Mouse (Mus musculus): Measurements from ENCODE around the gene Arih2. TPM values are rescaled to one million over a fixed set of nuclear protein-coding genes. Genes with fewer than 3 reads are reported as not detected.

Gene Arih2
- polyA plus RNA-seq, 1 experiment from 2014 or later, result 44.9 TPM

GRCm38 (mm10) chr9:108560227-108560841 lies 88.9 kb downstream of the Arih2 start, which contains the start of gene Impdh2:
Gene Impdh2 (plus strand): TSS chr9:108560286.
- TF ChIP-seq CTCF (IDR thresholded peaks at IDR 0.05; ENCODE audit: low read depth), result peak; percentile 6; the same call in 1 of the 2 replicates
- WGBS, result under 1% methylated on average over 51 of the region's 53 CpGs

GRCm38 (mm10) chr9:108559169-108559568 lies 90.0 kb downstream of the Arih2 start:
- Histone ChIP-seq H3K9me3 (ENCODE audit: low read depth, low read length) (no peaks in the 10 kb centered on the region), H3K4me1 (ENCODE audit: insufficient read depth) (peaks cover 5% of the 10 kb centered on the region; the same call in 1 of the 2 replicates), H3K9ac (no peak overlapping the region), H3K4me2 (no peak overlapping the region), H3K27ac (ENCODE audit: low read depth) (no peak overlapping the region), H3K4me3 (ENCODE audit: low read depth, low read length) (no peak overlapping the region), H3K36me3 (ENCODE audit: insufficient read depth) (peaks cover 82% of the 10 kb centered on the region), H3K27me3 (ENCODE audit: insufficient read depth, low read length) (no peaks in the 10 kb centered on the region)
- DNase-seq, result no peak
- 84% methylated on average over 4 of the region's 4 CpGs for WGBS
- TF ChIP-seq CTCF (IDR thresholded peaks at IDR 0.05; ENCODE audit: low read depth), result no peak
- no peak for ATAC-seq (ENCODE audit: insufficient read depth)

More at GRCm38 (mm10) chr9:108560227-108560841, 88.9 kb downstream of the Arih2 start, which contains the start of gene Impdh2:
- H3K4me1 ChIP-seq (ENCODE audit: insufficient read depth), result peaks cover 5% of the 10 kb centered on the region; the same call in 1 of the 2 replicates
- peak; percentile 100 for DNase-seq
- H3K4me2 ChIP-seq, result peak within 1 kb of the TSS; percentile 89
- ATAC-seq (ENCODE audit: insufficient read depth), result peak; percentile 98
- peak within 1 kb of the TSS; percentile 76 for H3K9ac ChIP-seq
- H3K27me3 ChIP-seq (ENCODE audit: insufficient read depth, low read length), result no peaks in the 10 kb centered on the region
- peak within 1 kb of the TSS; percentile 62 for H3K4me3 ChIP-seq (ENCODE audit: low read depth, low read length)
- peaks cover 78% of the 10 kb centered on the region for H3K36me3 ChIP-seq (ENCODE audit: insufficient read depth)
- H3K9me3 ChIP-seq (ENCODE audit: low read depth, low read length), result no peaks in the 10 kb centered on the region
- H3K27ac ChIP-seq (ENCODE audit: low read depth), result peak within 1 kb of the TSS; percentile 69

MicroRNAs within 50 kb of the gene (microRNA counts, 519-probe panel; counts per million panel counts)
- microRNA mmu-miR-191, result 3,092 counts per million, percentile 59 among the panel's probes with 10 or more counts
- microRNA mmu-miR-425, result 2,711 counts per million, percentile 50 among the panel's probes with 10 or more counts

Small RNA genes within 50 kb of the gene (microRNA-seq; reads per million reads assigned to microRNA genes)
- gene Gm24083 (ENCODE audit: borderline number of aligned reads) (not detected), gene Gm26298 (ENCODE audit: borderline number of aligned reads) (not detected), gene Mir191 (ENCODE audit: borderline number of aligned reads) (not detected), gene Mir425 (ENCODE audit: borderline number of aligned reads) (2,616 reads per million, percentile 82 among the genes with 10 or more reads in this experiment)

Other genes with a start within 250 kb of the Arih2 start
- gene Ccdc36, start 220.9 kb downstream of the Arih2 start, polyA plus RNA-seq (2014; fragmentation: Nextera tagmentation; extraction: Ambion mirVana), result 3.0 and 4.1 TPM in 2 replicates
- not detected in 2 replicates for gene BC048562, start 212.9 kb downstream of the Arih2 start, polyA plus RNA-seq (2014; fragmentation: Nextera tagmentation; extraction: Ambion mirVana)
- 46.7 and 46.9 TPM in 2 replicates for gene Ccdc71, start 188.9 kb downstream of the Arih2 start, polyA plus RNA-seq (2014; fragmentation: Nextera tagmentation; extraction: Ambion mirVana)
- gene Klhdc8b, start 187.8 kb downstream of the Arih2 start, polyA plus RNA-seq (2014; fragmentation: Nextera tagmentation; extraction: Ambion mirVana), result 46.4 and 46.7 TPM in 2 replicates
- gene Lamb2, start 169.7 kb downstream of the Arih2 start, polyA plus RNA-seq (2014; fragmentation: Nextera tagmentation; extraction: Ambion mirVana), result 47.9 and 48.6 TPM in 2 replicates
- gene Usp19, start 158.8 kb downstream of the Arih2 start, polyA plus RNA-seq (2014; fragmentation: Nextera tagmentation; extraction: Ambion mirVana), result 56.9 and 63.3 TPM in 2 replicates
- gene Qars, start 141.7 kb downstream of the Arih2 start, polyA plus RNA-seq (2014; fragmentation: Nextera tagmentation; extraction: Ambion mirVana), result 97.1 and 97.7 TPM in 2 replicates
- 139 and 145 TPM in 2 replicates for gene Qrich1, start 132.6 kb downstream of the Arih2 start, polyA plus RNA-seq (2014; fragmentation: Nextera tagmentation; extraction: Ambion mirVana)
- 199 and 202 TPM in 2 replicates for gene Impdh2, start 89.1 kb downstream of the Arih2 start, polyA plus RNA-seq (2014; fragmentation: Nextera tagmentation; extraction: Ambion mirVana)
- 39.7 and 46.9 TPM in 2 replicates for gene Ndufaf3, start 82.0 kb downstream of the Arih2 start, polyA plus RNA-seq (2014; fragmentation: Nextera tagmentation; extraction: Ambion mirVana)
- 112 and 127 TPM in 2 replicates for gene Dalrd3, start 79.5 kb downstream of the Arih2 start, polyA plus RNA-seq (2014; fragmentation: Nextera tagmentation; extraction: Ambion mirVana)
- 106 and 117 TPM in 2 replicates for gene Wdr6, start 70.6 kb downstream of the Arih2 start, polyA plus RNA-seq (2014; fragmentation: Nextera tagmentation; extraction: Ambion mirVana)
- gene P4htm, start 51.7 kb downstream of the Arih2 start, polyA plus RNA-seq (2014; fragmentation: Nextera tagmentation; extraction: Ambion mirVana), result 5.7 and 6.1 TPM in 2 replicates
- 27.6 and 29.6 TPM in 2 replicates for gene Slc25a20, start 12.7 kb upstream of the Arih2 start, polyA plus RNA-seq (2014; fragmentation: Nextera tagmentation; extraction: Ambion mirVana)
- 35.0 and 38.1 TPM in 2 replicates for gene Prkar2a, start 39.9 kb upstream of the Arih2 start, polyA plus RNA-seq (2014; fragmentation: Nextera tagmentation; extraction: Ambion mirVana)
- 88.1 and 90.4 TPM in 2 replicates for gene Ip6k2, start 134.4 kb upstream of the Arih2 start, polyA plus RNA-seq (2014; fragmentation: Nextera tagmentation; extraction: Ambion mirVana)
- 11.3 and 14.4 TPM in 2 replicates for gene Nckipsd, start 159.0 kb upstream of the Arih2 start, polyA plus RNA-seq (2014; fragmentation: Nextera tagmentation; extraction: Ambion mirVana)
- 0.14 and 0.17 TPM in 2 replicates for gene Celsr3, start 176.9 kb upstream of the Arih2 start, polyA plus RNA-seq (2014; fragmentation: Nextera tagmentation; extraction: Ambion mirVana)
- 10.7 and 12.0 TPM in 2 replicates for gene Slc26a6, start 203.9 kb upstream of the Arih2 start, polyA plus RNA-seq (2014; fragmentation: Nextera tagmentation; extraction: Ambion mirVana)